Mouse (Mus musculus) testis, adult 10 weeks (tissue): Measurements from ENCODE around the gene Ppm1j. TPM values are rescaled to one million over a fixed set of nuclear protein-coding genes. Genes with fewer than 3 reads are reported as not detected.

Experiments used
- polyA plus RNA-seq: library from polyadenylated mRNA; stranded (reverse); fragments of 350-450 nt; fragmentation: Illumina TruSeq; extraction: RNeasy Lipid Tissue Mini Kit (QIAGEN cat#74804); gene quantifications from one replicate; pipeline ENCODE4 v1.2.3, GENCODE M21; 2014; ENCODE audit warnings: low read depth, low replicate concordance

Ppm1j gene
- polyA plus RNA-seq, result 3.4 TPM

GRCm38 (mm10) chr3:104780561-104781420 is at the start of gene Ppm1j:
Gene Ppm1j, plus strand, starts transcription at chr3:104781056.

GRCm38 (mm10) chr3:104781471-104781903 is 631 bp downstream of the Ppm1j start, which contains the start of gene Fam19a3:
Gene Fam19a3, minus strand, starts transcription at chr3:104781840.

GRCm38 (mm10) chr3:104788075-104788474 is 7.2 kb downstream of the Ppm1j start, which contains the start of gene Rhoc:
Gene Rhoc, plus strand, starts transcription at chr3:104788375.

GRCm38 (mm10) chr3:104817991-104818748 is 37.3 kb downstream of the Ppm1j start, which contains the start of gene Mov10:
Gene Mov10, minus strand, starts transcription at chr3:104818563.

Other genes with a start within 250 kb of the Ppm1j start
- 25.1 TPM for gene Slc16a1, start 142.4 kb upstream of the Ppm1j start, polyA plus RNA-seq
- gene Fam19a3, start 784 bp downstream of the Ppm1j start, polyA plus RNA-seq, result 0.85 TPM
- 1.0 TPM for gene Rhoc, start 7.3 kb downstream of the Ppm1j start, polyA plus RNA-seq
- gene Mov10, start 37.5 kb downstream of the Ppm1j start, polyA plus RNA-seq, result 1.0 TPM
- gene St7l, start 82.9 kb downstream of the Ppm1j start, polyA plus RNA-seq, result 100.0 TPM
- gene Capza1, start 83.4 kb downstream of the Ppm1j start, polyA plus RNA-seq, result 486 TPM
- gene Wnt2b, start 180.9 kb downstream of the Ppm1j start, polyA plus RNA-seq, result 0.46 TPM